Mouse (Mus musculus) heart, adult 2 months (tissue): ENCODE measurements around the gene Tmod1.

Experiments
- CTCF ChIP-seq: fragments of 200-600 bp; IDR thresholded peaks from 2 replicates; pipeline ENCODE4 v1.8.1; 2022; ENCODE audit warnings: antibody characterized with exemption, mild to moderate bottlenecking, moderate library complexity
- POLR2A ChIP-seq: fragments of 200-500 bp; IDR thresholded peaks from 2 replicates; pipeline ENCODE4 v1.6.1; 2011; ENCODE audit warnings: mild to moderate bottlenecking, low read depth, low read length, control low read depth; ENCODE audit not compliant: insufficient read depth

GRCm38 (mm10) chr4:46087852-46088251 lies 49.1 kb downstream of the Tmod1 start:
- TF ChIP-seq POLR2A (no peak), CTCF (no peak)
